Mouse (Mus musculus): ENCODE measurements around the gene Olfr1348.
A peak's percentile ranks its signal among the peaks of the same experiment; 100 is the strongest.
"Not testable (repeated sequence)": the region's sequence is repeated elsewhere in the genome, so short reads cannot be mapped to it uniquely, and the experiment has no call there.

Gene Olfr1348

DNA sequence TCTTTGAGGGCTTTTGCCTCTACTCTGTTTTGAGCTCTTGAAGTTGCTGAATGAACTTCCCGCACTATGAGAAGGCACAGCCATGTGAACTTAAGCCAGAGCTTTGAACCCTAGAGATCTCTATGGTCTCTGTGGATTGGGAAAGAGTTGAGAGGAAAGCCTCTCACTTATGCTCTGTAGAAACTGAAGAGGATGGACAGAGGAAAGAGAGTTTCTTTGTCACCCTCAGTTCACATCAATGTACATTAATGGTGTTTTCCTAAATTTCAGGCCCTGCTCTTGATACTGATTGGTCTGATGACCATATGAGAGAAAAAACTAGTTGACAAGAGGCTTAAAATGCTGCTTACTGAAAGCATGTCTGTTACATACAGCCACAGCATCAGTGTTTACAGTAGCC is at the start of gene Olfr1348:
Gene Olfr1348, minus strand, starts transcription at position 101 of the 400 bp plus-strand sequence.
- no peak for DNase-seq (ENCODE audit: low read depth, low spot score)

DNA sequence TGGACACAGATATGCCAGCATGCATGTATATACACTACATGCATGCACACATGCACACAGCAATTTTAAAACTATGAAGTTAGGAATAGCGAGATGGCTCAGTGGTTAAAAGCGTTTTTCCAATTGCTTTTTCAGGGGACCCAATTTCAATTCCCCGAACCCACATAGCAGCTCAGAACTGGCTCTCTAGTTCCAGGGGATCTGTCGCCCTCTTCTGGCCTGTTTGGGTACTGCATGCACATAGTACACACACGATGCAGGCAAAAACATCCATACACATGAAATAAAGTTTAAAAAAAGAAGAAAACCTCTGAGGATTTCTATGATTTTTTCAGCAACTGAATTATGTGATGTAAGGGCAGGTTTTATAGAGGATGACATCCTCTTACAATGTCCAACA is 17.6 kb upstream of the Olfr1348 start:
- DNase-seq (ENCODE audit: low read depth, low spot score) = peak; percentile 49

DNA sequence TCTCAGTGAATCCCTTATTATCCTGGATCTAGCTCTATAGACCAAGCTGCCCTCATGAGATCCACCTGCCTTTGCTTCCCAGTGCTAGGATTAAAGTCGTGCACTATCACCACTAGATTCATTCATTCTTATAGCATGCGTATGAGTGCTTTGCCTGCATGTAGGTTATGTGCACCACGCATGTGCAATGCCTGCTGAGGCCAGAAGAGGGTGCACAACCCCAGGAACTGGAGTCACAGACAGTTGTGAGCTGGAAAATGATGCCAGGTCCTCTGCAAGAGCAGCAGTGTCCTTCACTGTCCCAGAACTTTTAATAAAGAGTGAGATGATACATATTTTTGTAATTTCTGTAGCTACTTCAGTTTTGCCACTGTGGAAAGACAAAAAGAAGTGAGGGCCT is 16.5 kb upstream of the Olfr1348 start:
- peak; percentile 68 for DNase-seq (ENCODE audit: low read depth, low spot score)

DNA sequence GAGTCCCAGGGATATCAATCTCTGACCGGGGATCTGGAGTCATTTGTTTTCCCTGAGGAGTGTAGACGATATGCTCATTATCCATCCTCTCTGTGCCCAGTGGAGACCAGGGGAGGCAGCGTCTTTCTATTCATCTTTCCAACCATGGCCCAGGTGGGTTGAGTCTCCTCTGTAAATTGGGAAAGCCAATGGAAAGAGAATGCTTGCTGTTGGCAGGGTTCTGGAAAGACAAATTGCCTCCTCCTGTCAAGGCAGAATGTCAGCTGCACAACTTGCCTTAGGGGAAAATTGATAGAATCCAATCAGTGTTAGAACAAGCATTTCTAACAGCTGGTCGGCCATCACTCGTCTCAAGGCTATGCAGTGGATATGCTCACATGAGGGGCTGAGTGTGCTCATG is 14.3 kb upstream of the Olfr1348 start, which contains the start of gene Olfr1349:
Gene Olfr1349, minus strand, starts transcription at position 101 of the 400 bp plus-strand sequence.
- DNase-seq (ENCODE audit: low read depth, low spot score) = no peak

DNA sequence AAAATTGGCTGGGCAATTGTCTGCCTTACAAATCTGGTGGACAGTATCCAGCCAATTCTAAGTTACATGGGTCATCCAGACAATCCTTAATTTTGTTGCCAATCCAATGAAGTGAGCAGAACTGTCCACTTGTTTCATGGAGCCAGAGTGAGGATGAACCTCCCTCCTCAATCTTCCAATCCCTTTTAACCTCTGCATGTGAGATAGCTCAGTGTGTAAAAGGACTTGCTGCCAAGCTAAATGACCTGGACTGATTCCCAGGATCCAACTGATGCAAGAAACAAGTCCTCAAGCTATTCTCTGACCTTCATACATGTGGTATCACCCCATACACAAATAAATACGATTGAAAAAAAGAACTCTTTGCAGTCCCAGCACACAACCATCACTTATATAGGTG is 13.1 kb upstream of the Olfr1348 start:
- DNase-seq (ENCODE audit: low read depth, low spot score) = no peak

DNA sequence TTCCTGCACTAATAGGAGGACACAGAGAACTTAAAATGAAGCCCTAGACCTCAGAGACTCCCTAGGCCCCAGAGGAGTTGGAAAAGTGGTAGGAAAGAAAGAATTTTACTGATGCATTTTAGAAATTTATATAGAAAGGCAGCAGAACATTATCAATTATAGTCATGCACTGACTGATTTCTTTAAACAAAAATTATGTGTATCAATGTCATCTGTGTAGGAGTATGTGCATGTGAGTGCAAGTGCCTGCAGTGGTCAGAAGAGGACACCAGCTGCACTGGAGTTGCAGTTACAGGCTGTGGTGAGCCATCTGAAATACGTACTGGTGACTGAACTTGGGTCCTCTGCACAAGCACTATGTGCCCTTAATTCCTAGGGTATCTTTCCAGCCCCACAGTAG is 8.9 kb downstream of the Olfr1348 start, which contains the start of gene Olfr1347:
Gene Olfr1347, minus strand, starts transcription at position 101 of the 400 bp plus-strand sequence.
- no peak for DNase-seq (ENCODE audit: low read depth, low spot score)

DNA sequence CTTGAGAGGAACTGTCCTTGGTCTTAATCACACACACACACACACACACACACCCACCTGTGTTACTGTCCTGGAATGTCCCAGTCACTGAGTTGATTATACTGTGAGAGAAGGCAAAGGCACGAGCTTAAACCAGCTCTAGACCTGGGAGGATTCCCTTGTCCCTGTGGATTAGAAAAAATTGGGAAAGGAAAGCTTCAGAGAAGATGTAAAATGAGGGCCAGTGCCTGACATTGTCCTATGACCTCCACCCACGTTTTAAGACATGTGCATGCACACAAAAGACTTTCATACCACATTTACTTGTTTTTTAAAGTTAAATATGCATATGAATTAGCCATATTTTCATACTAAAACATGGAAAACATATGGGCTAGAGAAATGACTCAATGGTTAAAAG is 21.7 kb downstream of the Olfr1348 start, which contains the start of gene Olfr5:
Gene Olfr5, minus strand, starts transcription at position 101 of the 400 bp plus-strand sequence.
- no peak for DNase-seq (ENCODE audit: low read depth, low spot score)

DNA sequence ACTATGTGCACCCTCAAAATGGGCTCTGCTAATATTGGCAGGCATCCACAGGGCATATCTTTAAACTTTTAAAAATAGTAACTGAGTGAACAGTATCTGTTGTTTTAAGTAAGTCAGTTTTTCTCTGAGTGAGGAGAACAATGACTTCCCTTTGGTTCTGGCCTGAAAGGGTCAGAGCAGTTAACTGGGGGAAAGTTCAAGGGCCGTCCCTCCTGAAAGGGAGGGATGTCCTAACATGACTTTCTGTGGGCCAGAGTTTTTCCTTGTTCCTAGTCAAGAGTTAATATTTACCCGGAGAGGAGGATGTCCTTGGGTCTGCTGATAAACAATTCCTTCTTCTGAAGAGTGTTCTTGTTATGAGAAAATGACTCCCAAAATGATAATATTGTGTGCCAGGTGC is 30.9 kb downstream of the Olfr1348 start:
- DNase-seq (ENCODE audit: low read depth, low spot score) = not testable (repeated sequence)

DNA sequence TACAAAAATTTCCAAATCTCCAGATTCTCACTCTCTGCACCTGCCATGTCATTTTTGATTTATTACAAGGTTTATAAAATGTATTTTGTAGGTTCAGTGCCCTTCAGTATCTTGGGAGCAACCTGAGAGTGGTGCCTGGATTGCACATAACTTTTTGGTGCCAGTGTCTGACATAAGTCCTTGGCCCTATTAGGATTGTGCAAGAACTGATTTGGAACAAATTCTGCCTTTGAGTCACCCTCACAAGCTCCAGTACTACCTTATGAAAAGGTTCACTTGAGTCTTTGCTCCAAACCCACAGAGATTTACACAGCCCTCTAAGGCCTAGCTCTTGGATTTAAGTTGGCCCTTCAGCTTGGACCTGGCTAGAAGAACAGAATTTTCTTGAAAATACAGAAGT is 41.6 kb downstream of the Olfr1348 start, which contains the start of gene Olfr1346:
Gene Olfr1346, plus strand, starts transcription at position 151 of the 400 bp plus-strand sequence.
- no peak for DNase-seq (ENCODE audit: low read depth, low spot score)

DNA sequence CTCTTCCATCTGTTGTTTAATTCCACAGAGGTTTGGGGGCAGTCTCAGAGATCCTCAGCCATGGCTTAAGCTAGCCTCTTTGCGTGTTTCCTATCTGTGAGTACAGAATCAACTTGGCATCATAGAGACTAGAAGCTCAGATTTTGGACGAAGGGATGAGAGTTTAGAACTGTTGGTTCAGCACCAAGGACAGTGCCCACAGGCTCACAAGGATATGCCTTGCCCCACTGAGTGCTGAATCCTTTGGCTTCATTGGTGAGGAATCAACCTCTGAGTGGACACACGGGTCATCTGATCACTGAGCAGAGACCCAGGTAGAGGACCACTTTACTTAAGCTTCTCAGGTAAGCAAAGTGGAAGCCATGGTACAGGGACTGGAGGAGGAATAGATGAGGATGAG is 52.1 kb downstream of the Olfr1348 start:
- peak; percentile 40 for DNase-seq (ENCODE audit: low read depth, low spot score)

DNA sequence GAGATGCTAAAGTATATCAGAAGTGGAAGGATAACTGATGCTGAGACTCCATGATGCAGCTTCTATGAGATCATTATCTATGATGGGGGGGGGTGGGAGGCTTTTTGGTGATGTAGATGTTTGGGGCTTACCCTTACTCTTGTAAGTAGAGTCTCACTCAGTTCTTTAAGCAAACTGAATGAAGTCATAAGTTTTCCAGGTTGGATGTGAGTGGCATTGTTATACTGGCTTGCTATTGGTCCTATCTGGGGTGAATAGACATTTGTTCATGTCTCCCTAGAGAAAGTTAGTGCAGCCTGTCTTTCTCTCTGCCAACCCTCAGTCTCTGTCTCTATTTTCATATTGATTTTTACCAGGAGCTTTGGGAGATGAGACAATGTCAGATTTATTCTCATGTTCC is 52.7 kb downstream of the Olfr1348 start, which contains the start of gene Olfr1336:
Gene Olfr1336, plus strand, starts transcription at position 301 of the 400 bp plus-strand sequence.
- DNase-seq (ENCODE audit: low read depth, low spot score) = no peak

Measured in ES-CJ7 (cell line).